Mouse (Mus musculus) layer of hippocampus, postnatal 36 days (tissue): ENCODE results near the gene Cald1. TPM values are rescaled to one million over a fixed set of nuclear protein-coding genes. Genes with fewer than 3 reads are reported as not detected.
A peak's percentile ranks its signal among the peaks of the same experiment; 100 is the strongest.

Experiments
- DNase-seq, 2 experiments: peaks; one replicate each; pipeline ENCODE4 v3.0.0; 2022
- total RNA-seq, 2 experiments: library from RNA; stranded (reverse); gene quantifications; 2 replicates each; pipeline ENCODE4 v1.2.3; 2021

Cald1 gene
- total RNA-seq, 2 experiments from 2014 or later: 34.0 to 40.7 TPM

DNA sequence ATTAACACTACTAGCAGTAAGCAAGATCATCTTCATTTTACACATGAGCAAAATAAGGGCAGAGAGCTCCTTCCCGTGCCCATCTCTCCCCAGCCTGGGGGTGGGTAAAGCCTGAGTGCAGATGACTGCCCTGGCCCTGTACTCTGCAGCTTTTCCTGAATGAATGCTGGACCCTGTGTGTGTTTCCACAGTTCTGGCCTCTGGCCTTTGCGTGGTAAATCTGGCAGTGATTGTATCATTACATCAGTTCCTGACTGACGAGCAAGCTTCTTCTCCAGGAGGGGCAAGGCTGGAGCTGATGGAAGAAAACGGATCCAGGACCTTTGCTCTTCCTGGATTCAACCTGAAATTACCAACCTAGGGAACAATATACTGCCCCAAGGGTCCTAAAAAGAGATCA is 122.1 kb downstream of the Cald1 start:
- DNase-seq: no peak

DNA sequence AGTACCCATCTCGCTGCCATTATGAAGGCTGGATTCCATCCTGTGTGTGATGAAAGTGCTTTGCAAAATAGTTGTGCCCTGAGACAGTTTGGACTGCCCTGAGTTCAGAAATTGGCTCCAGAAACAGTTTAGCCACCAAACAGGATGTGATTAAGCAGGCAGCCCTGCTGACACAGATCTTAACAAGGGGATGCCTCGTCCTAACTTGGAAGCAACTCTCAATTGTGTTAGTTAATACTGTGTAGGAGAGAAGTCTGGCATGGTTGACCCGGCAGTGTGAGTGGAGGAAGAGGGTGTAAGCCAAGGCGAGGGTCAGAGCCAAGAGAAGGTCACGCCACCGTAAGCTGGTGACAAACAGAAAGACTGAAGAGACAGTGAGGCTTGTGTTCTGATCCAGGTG is 123.4 kb downstream of the Cald1 start:
- no peak for DNase-seq

- DNase-seq: no peak
Measured at GRCm38 (mm10) chr6:34722660-34723059, 124.4 kb downstream of the Cald1 start.

- DNase-seq: no peak
Measured at GRCm38 (mm10) chr6:34723250-34723904, 125.1 kb downstream of the Cald1 start.

- no peak for DNase-seq
Measured at GRCm38 (mm10) chr6:34725660-34726059, 127.4 kb downstream of the Cald1 start.

DNA sequence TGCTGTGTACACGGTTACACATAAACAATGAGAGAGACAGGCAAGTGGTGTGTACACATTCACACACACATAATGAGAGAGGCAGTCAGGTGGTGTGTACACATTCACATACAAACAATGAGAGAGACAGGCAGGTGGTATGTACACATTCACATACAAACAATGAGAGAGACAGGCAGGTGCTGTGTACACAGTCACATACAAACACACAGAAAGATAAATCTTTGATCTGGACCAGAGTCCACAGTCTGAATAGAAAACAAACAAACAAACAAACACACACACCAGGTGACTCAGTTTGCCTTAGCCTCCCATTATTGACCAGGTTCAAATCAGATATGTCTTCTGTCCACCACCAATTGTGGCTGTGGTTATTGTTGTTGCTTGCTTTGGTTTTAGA is 127.8 kb downstream of the Cald1 start:
- no peak for DNase-seq

DNA sequence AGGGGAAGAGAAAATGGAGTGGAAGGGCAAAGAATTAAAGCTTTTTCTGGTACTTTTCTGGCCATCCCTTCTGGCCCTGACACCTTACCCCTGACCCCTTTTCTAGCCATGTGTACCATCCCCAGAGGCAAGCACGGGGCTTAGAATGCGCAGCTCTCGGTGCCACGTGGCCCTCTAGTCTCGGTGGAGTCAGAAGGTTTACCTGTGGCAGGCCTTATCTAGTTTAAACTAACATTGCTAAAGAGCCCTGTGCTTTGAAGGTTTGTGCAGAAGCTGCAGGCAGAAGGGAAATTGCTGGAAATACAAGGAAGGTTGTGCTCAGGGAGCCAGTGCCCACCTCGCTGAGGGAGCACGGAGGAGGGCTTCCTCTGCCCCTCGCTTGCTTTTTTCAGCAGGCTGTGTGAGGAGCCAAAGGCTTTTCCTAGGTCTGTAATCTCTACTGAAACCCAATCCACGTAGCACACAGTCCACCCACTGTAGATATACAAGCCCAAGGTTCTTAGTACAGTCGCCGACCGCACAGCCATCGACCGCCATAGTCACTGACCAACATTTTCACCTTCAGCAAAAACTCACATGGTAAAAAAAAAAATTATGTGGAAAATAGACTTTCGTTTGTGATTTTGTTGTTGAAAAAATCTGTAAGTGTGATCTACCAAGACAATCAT is 129.2 kb downstream of the Cald1 start:
- DNase-seq: no peak

- DNase-seq: no peak
Measured at GRCm38 (mm10) chr6:34729449-34730151, 131.3 kb downstream of the Cald1 start.

DNA sequence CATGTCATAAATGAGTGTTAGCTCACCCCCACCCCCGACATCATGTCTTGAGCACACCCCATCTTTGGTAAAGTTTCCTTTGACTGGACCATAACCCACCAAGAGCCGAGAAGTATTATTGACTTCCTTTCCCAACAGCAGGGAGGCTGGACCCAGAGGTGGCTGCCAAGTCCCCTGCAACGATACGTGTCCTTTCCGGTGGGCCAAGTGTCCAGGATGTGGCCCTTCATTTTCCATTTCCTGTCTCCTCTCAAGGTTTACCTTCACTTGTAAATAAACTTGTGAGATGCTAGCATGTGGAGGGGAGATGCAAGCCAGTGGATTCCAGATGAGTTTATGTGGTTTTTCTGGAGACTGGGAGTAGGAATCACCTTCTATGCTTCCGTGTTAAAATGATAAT is 132.7 kb downstream of the Cald1 start:
- no peak for DNase-seq

GRCm38 (mm10) chr6:34731529-34731928 is 133.2 kb downstream of the Cald1 start:
- no peak for DNase-seq

GRCm38 (mm10) chr6:34734940-34735695 is 136.8 kb downstream of the Cald1 start:
- DNase-seq: no peak

- DNase-seq: no peak
Measured at GRCm38 (mm10) chr6:34736934-34737333, 138.6 kb downstream of the Cald1 start.

DNA sequence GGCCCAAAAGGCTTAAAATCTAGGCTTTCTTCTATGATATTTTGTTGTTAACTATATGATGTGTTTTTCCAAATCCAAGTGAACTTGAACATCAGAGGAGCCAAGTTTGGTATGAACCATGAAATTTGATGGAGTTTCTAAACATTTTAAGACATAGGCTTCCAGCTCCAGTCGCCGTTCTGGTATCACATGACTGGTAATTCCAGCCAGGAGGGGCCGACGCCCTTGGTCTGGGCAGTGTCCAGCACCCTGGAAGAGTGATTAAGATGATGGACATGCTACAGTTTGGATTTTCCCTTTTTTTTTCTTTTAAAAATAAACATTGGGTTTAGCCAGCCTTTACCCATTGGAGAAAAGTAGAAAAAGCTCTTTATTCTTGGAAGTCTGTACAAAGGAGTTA is 145.6 kb downstream of the Cald1 start:
- DNase-seq: no peak

GRCm38 (mm10) chr6:34747846-34748245 is 149.5 kb downstream of the Cald1 start:
- no peak for DNase-seq

DNA sequence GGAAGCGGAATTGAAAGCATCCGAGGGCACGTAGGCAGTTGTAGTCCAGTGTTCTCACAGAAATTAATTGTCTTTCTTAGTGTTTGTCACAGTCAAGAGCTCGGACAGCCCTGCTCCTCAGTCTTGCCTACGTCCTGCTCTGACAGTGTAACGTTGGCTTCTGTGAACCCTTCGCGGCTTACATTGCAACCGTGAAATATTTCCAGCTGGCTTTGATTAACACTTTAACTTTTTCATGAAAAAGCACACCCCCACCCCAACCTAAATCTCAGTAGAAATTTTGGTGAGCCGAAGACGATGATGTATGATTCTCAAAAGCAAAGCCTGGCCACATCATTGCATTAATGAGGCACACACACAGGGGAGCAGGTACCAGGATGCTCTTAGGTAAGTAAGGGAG is 150.3 kb downstream of the Cald1 start:
- no peak for DNase-seq

DNA sequence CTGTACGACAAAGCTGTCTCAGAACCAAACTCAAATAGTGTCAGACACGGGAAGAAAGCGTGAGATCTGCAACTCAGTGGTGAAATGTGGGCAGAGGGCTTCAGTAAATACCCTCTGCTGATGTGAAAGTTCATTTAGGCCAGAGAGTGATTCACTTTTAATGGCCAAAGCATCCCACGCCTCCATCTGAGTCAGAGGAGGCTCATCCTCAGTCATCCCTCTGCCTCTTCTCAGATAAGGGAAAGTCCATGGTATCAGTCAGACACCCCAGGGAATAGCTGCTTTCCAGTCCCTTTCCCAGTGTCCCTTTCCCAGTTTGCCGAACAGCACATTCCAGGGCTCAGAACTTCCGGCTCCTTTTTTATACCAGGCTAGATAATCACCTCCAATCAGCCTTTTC is 151.2 kb downstream of the Cald1 start:
- no peak for DNase-seq

GRCm38 (mm10) chr6:34750487-34751120 is 152.3 kb downstream of the Cald1 start:
- DNase-seq: no peak

- DNase-seq: no peak
Measured at GRCm38 (mm10) chr6:34751625-34752024, 153.3 kb downstream of the Cald1 start.

GRCm38 (mm10) chr6:34754448-34754847 is 156.1 kb downstream of the Cald1 start:
- peak in 1 of 2 experiments; percentile 44 for DNase-seq

DNA sequence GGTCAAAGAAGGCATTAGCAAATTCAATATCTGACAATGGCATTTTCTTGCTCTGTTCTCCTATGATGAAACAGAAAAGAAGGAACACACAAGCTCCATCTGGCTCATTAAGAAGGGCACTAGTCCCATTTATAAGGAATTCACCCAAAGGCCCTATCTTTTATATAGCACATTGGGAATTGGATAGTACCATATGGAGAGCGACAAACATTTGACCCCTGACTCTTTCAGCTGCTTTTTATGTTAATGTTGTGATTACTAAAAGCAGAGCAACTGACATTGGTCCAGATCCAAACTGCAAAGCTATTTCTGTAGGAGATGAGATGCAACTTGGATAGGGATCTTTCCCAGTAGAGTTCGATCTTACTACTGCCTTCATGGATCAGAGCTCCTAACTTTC is 160.0 kb downstream of the Cald1 start:
- DNase-seq: no peak

DNA sequence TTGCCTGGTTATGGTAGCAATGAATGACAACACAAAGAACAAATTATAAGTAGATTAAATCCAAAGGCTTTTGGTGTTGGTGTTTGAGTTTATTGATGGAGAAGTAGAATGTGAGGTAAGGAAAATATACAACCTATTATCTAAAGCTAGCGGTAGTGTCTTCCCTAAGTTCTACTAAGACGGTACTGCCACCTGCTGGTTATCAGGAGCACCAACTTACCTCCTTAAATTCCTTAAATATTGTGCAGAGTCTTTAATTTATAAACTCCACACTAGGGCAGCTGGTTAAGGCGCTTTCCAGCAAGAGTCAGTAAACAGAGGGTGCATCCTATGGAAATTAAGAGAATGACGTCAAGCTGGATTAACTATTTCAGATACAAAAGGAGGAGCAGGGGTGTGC is 161.7 kb downstream of the Cald1 start:
- no peak for DNase-seq

DNA sequence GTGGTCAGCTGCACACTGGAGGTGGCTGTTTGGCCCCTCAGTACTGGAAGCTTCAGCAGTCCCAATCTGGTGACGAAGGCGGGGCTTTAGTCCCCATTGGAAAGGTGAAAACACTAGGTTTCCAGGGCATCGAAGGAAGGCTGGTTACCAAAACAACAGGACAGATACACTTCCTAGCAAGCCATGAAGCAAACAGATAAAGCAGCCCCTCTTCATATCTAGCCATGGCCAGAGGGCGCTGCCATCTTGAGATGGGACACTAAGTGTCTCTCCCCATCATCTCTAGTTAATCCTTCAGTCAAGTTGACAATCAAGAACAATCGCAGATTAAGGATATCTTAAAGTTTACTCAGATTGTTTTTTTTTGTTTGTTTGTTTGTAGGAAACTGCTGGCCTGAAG is 167.4 kb downstream of the Cald1 start:
- no peak for DNase-seq

- DNase-seq: no peak
Measured at GRCm38 (mm10) chr6:34769984-34770383, 171.7 kb downstream of the Cald1 start.
